Mouse (Mus musculus): ENCODE results near the gene Pmfbp1.

DNA sequence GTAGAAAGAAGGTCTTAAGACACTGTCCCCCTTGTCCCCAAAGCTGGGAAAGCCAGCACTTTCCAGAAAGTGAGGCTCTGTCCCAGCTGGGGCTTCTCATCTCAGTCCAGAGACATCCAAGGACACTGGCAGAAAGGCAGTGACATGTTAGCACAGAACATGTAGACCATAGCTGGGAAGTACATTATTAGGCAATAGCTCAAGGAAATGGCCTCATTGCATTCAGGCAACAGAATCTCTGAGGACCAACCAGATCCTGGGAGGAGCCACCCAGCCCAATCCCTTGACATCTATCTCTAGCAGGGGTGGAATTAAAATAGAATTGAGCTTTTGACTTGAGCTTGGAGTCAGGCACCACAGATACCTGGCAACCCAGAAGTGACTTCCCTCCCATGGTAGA is 91.8 kb downstream of the Pmfbp1 start:
- no peak for TF ChIP-seq CTCF (IDR thresholded peaks at IDR 0.05; ENCODE audit: low read depth)
- no peak for TF ChIP-seq EP300 (optimal IDR thresholded peaks at IDR 0.05)
